Mouse (Mus musculus) bone marrow, adult 2 months (tissue): ENCODE measurements around the gene Rab20.
"Not testable (repeated sequence)": the region's sequence is repeated elsewhere in the genome, so short reads cannot be mapped to it uniquely, and the experiment has no call there.

Experiments used
- CTCF ChIP-seq: fragments of 200-500 bp; IDR thresholded peaks from 2 replicates; pipeline ENCODE4 v1.5.1; 2011; ENCODE audit warnings: low read length, control low read depth; ENCODE audit not compliant: control insufficient read depth, insufficient read depth
- POLR2A ChIP-seq: fragments of 200-500 bp; IDR thresholded peaks from 2 replicates; pipeline ENCODE4 v1.6.1; 2011; ENCODE audit warnings: low read depth, mild to moderate bottlenecking, control low read depth, low read length, borderline replicate concordance; ENCODE audit not compliant: control insufficient read depth

DNA sequence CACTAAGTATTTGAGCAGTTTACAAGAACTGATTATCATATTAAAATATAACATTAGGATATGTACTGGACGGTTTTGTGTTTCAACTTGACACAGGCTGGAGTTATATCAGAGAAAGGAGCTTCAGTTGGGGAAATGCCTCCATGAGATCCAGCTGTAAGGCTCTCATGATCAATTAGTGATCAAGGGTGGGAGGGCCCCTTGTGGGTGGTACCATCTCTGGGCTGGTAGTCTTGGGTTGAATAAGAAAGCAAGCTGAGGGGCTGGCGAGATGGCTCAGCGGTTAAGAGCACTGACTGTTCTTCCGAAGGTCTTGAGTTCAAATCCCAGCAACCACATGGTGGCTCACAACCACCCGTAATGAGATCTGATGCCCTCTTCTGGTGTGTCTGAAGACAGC is 12.0 kb downstream of the Rab20 start:
- TF ChIP-seq POLR2A, CTCF: not testable (repeated sequence)
